ENCODE assay signal across 12 mouse cellular contexts in genomic region chr10:98806798-98807535, GRCm38 (mm10).
DNase-seq lines count a peak whose midpoint lies in the region; ATAC-seq lines count a peak whose summit lies in the region.
"Had no signal": no experiment of that assay in that cellular context is flagged by ENCODE, and none has a peak within 500 bp of the region (broad histone marks: within the 10 kb centered on the region; RNA-seq: fewer than 3 reads in every experiment).

No protein-coding gene starts in this region.

- no peak overlapping the region for H3K4me3 ChIP-seq in limb, embryonic 10.5 days
- H3K4me3 ChIP-seq: hindbrain, embryonic 15.5 days; liver, embryonic 13.5 days had no signal

- no peaks in the 10 kb centered on the region for H3K9me3 ChIP-seq in limb, embryonic 10.5 days (replicated peaks)
- H3K9me3 ChIP-seq: G1E; hindbrain, embryonic 15.5 days; liver, embryonic 13.5 days had no signal

- peaks cover 12% of the 10 kb centered on the region for H3K4me1 ChIP-seq in limb, embryonic 10.5 days
- H3K4me1 ChIP-seq: hindbrain, embryonic 15.5 days; liver, embryonic 13.5 days had no signal

- DNase-seq in embryo, embryonic 11 days = peak; percentile 60
- DNase-seq in layer of hippocampus, adult 11-12 months (ENCODE audit: low spot score) = peak; percentile 80
- DNase-seq in limb, embryonic 10.5 days (ENCODE audit: low spot score) = peak; percentile 44
- DNase-seq in testis, postnatal 10 days (ENCODE audit: low spot score) = no peak
- DNase-seq in cerebellum, postnatal 4 days (ENCODE audit: low spot score in 2 of 2) = no peak
- no peak for DNase-seq in thymus, postnatal 25 days
- DNase-seq: adrenal gland, adult 2 months; cerebellum, adult 9-11 months; liver, embryonic 13.5 days had no signal

- whole genome bisulfite sequencing in limb, embryonic 10.5 days = 72% methylated on average over 19 of the region's 19 CpGs

- no peaks in the 10 kb centered on the region for H3K36me3 ChIP-seq in limb, embryonic 10.5 days
- H3K36me3 ChIP-seq: G1E; hindbrain, embryonic 15.5 days; liver, embryonic 13.5 days had no signal

- no peaks in the 10 kb centered on the region for H3K27me3 ChIP-seq in limb, embryonic 10.5 days (ENCODE audit: low read depth, poor library complexity, severe bottlenecking)
- H3K27me3 ChIP-seq: hindbrain, embryonic 15.5 days; liver, embryonic 13.5 days had no signal

- ATAC-seq in common myeloid progenitor, adult 5-6 weeks (replicated peaks; ENCODE audit: low read depth, poor library complexity, severe bottlenecking) = 0 out of 2 replicates have a peak, but pooled peaks have one; percentile 30

- H3K27ac ChIP-seq in limb, embryonic 10.5 days = peak overlapping the region; percentile 62; the same call in 1 of the 2 replicates
- H3K27ac ChIP-seq: hindbrain, embryonic 15.5 days; liver, embryonic 13.5 days had no signal

Comparison
In these comparisons a context has a peak if more than half of its experiments do, and no peak if none do; other contexts are left out.
1. DNase-seq: peak in embryo, embryonic 11 days (single experiment), layer of hippocampus, adult 11-12 months (single experiment) and limb, embryonic 10.5 days (single experiment); none in testis, postnatal 10 days (single experiment), cerebellum, postnatal 4 days (0 of 2) and thymus, postnatal 25 days (single experiment).